Comparison of ENCODE assay signal across 24 mouse cellular contexts in genomic region chr4:148842302-148842701, GRCm38 (mm10).
"Had no signal": no experiment of that assay in that cellular context is flagged by ENCODE, and none has a peak within 500 bp of the region (broad histone marks: within the 10 kb centered on the region; RNA-seq: fewer than 3 reads in every experiment).

No protein-coding gene starts in this region.

- H3K36me3 ChIP-seq: limb, embryonic 10.5 days; limb, embryonic 13.5 days; liver, embryonic 12.5 days; liver, embryonic 15.5 days; lung, embryonic 15.5 days; neural tube, embryonic 12.5 days; neural tube, embryonic 15.5 days had no signal

- DNase-seq: kidney, postnatal 10 days; layer of hippocampus, adult 9-11 months; liver; lung, adult 18-20 months; lung, postnatal 10 days; lung, postnatal 36 days; right cerebral cortex, adult 18-20 months; right cerebral cortex, postnatal 14 days; right cerebral cortex, postnatal 4 days; thymus, adult 2 months; thymus, postnatal 14 days; thymus, postnatal 4 days had no signal

- H3K4me1 ChIP-seq: liver, embryonic 15.5 days; megakaryocyte, embryonic 14.5 days had no signal

- H3K4me3 ChIP-seq: layer of hippocampus, adult 2 months; limb, embryonic 10.5 days; limb, embryonic 13.5 days; liver, embryonic 12.5 days; liver, embryonic 15.5 days; lung, embryonic 15.5 days; megakaryocyte, embryonic 14.5 days; midbrain, embryonic 10.5 days; midbrain, embryonic 13.5 days; neural tube, embryonic 12.5 days; neural tube, embryonic 15.5 days had no signal

- H3K9ac ChIP-seq: limb, embryonic 13.5 days; liver, embryonic 12.5 days; liver, embryonic 15.5 days; lung, embryonic 15.5 days; midbrain, embryonic 13.5 days; neural tube, embryonic 12.5 days; neural tube, embryonic 15.5 days had no signal

- ATAC-seq: liver, embryonic 12.5 days; midbrain, embryonic 13.5 days had no signal

- H3K27ac ChIP-seq: layer of hippocampus, adult 2 months; limb, embryonic 10.5 days; limb, embryonic 13.5 days; liver, embryonic 12.5 days; liver, embryonic 15.5 days; lung, embryonic 15.5 days; midbrain, embryonic 10.5 days; midbrain, embryonic 13.5 days; neural tube, embryonic 12.5 days; neural tube, embryonic 15.5 days; stomach, postnatal 0 days had no signal

- H3K4me2 ChIP-seq: limb, embryonic 13.5 days; liver, embryonic 12.5 days; liver, embryonic 15.5 days; lung, embryonic 15.5 days; midbrain, embryonic 13.5 days; neural tube, embryonic 12.5 days; neural tube, embryonic 15.5 days had no signal

- H3K9me3 ChIP-seq: limb, embryonic 10.5 days; limb, embryonic 13.5 days; liver, embryonic 12.5 days; liver, embryonic 15.5 days; lung, embryonic 15.5 days; megakaryocyte, embryonic 14.5 days; midbrain, embryonic 10.5 days; midbrain, embryonic 13.5 days; neural tube, embryonic 12.5 days; neural tube, embryonic 15.5 days had no signal
